Mouse (Mus musculus) lung, embryonic 14.5 days (tissue): Measurements from ENCODE around the gene Zfp202. TPM values are rescaled to one million over a fixed set of nuclear protein-coding genes. Genes with fewer than 3 reads are reported as not detected.
"Not testable (repeated sequence)": the region's sequence is repeated elsewhere in the genome, so short reads cannot be mapped to it uniquely, and the experiment has no call there.

Source experiments
- ATAC-seq: fragments of 200-750 bp; cut with Nextera tagmentation; 2 replicates; pipeline ENCODE4 v1.8.0; 2017; ENCODE audit warnings: mild to moderate bottlenecking, moderate TSS enrichment, moderate library complexity; ENCODE audit not compliant: insufficient read depth
- DNase-seq: peaks from one replicate; pipeline ENCODE4 v3.0.0-alpha.2; 2015
- H3K27ac ChIP-seq: fragments of 300-500 bp; sonication (generic); 2 replicates; pipeline ENCODE4 v1.5.1; 2014; ENCODE audit warnings: low read depth, mild to moderate bottlenecking, moderate library complexity
- H3K27me3 ChIP-seq: fragments of 300-500 bp; sonication (generic); 2 replicates; pipeline ENCODE4 v1.6.1; 2014; ENCODE audit warnings: low read length, control low read depth; ENCODE audit not compliant: insufficient read depth
- H3K36me3 ChIP-seq: fragments of 300-500 bp; sonication (generic); 2 replicates; pipeline ENCODE4 v1.6.1; 2014; ENCODE audit warnings: control low read depth; ENCODE audit not compliant: insufficient read depth
- H3K4me1 ChIP-seq: fragments of 300-500 bp; sonication (generic); 2 replicates; pipeline ENCODE4 v1.6.1; 2014; ENCODE audit warnings: antibody characterized with exemption, control low read depth; ENCODE audit not compliant: insufficient read depth
- H3K4me2 ChIP-seq: fragments of 300-500 bp; sonication (generic); 2 replicates; pipeline ENCODE4 v1.6.1; 2014; ENCODE audit warnings: mild to moderate bottlenecking
- H3K4me3 ChIP-seq: fragments of 300-500 bp; sonication (generic); 2 replicates; pipeline ENCODE4 v1.5.1; 2014; ENCODE audit warnings: low read depth, low read length
- H3K9ac ChIP-seq: fragments of 300-500 bp; sonication (generic); 2 replicates; pipeline ENCODE4 v1.6.1; 2014
- H3K9me3 ChIP-seq: fragments of 300-500 bp; sonication (generic); 2 replicates; pipeline ENCODE4 v1.6.1; 2016; ENCODE audit warnings: low read depth, low read length, control low read depth
- CTCF ChIP-seq: IDR thresholded peaks from 2 replicates; pipeline ENCODE4 v1.5.1; 2016; ENCODE audit warnings: antibody characterized with exemption, low read depth
- WGBS: fragments of 180-500 bp; shearing (Covaris S2); extraction: QIAGEN DNeasy Blood & Tissue Kit; methylation state at CpG from one replicate; pipeline ENCODE4 v1.1.7; 2014; 5-methylcytosine and 5-hydroxymethylcytosine counted together
- polyA plus RNA-seq: library from polyadenylated mRNA; unstranded; fragments of >200 nt; fragmentation: Nextera tagmentation; extraction: Ambion mirVana; gene quantifications from 2 replicates; pipeline ENCODE4 v1.2.1, GENCODE M21; 2014

Zfp202 gene
- 5.0 and 6.0 TPM in 2 replicates for polyA plus RNA-seq

- Histone ChIP-seq H3K4me2 (peak within 1 kb of the TSS; percentile 69), H3K4me3 (peak within 1 kb of the TSS; percentile 73), H3K27ac (peak within 1 kb of the TSS; percentile 76; the same call in 1 of the 2 replicates), H3K9ac (peak within 1 kb of the TSS; percentile 73), H3K4me1 (no peaks in the 10 kb centered on the region), H3K27me3 (no peaks in the 10 kb centered on the region), H3K9me3 (no peaks in the 10 kb centered on the region), H3K36me3 (no peaks in the 10 kb centered on the region)
- WGBS = under 1% methylated on average over 55 of the region's 63 CpGs
- TF ChIP-seq CTCF = peak; percentile 60
- peak; percentile 93 for DNase-seq
- ATAC-seq = peak; percentile 99
These were observed at the start of gene Zfp202 for GRCm38 (mm10) chr9:40192098-40193038. TSS of gene Zfp202 (plus strand) at chr9:40192316.

- Histone ChIP-seq H3K27ac (no peak overlapping the region), H3K4me2 (no peak overlapping the region), H3K4me1 (no peaks in the 10 kb centered on the region), H3K27me3 (no peaks in the 10 kb centered on the region), H3K36me3 (no peaks in the 10 kb centered on the region), H3K9me3 (no peaks in the 10 kb centered on the region), H3K4me3 (no peak overlapping the region), H3K9ac (no peak overlapping the region)
- DNase-seq (no peak), ATAC-seq (no peak)
- 76% methylated on average over 4 of the region's 4 CpGs for WGBS
- no peak for TF ChIP-seq CTCF
These were observed 36.9 kb upstream of the Zfp202 start for GRCm38 (mm10) chr9:40155118-40155644.

GRCm38 (mm10) chr9:40166446-40166845 lies 25.7 kb upstream of the Zfp202 start:
- Histone ChIP-seq H3K9ac (no peak overlapping the region), H3K9me3 (no peaks in the 10 kb centered on the region), H3K27me3 (no peaks in the 10 kb centered on the region), H3K4me1 (no peaks in the 10 kb centered on the region), H3K36me3 (no peaks in the 10 kb centered on the region), H3K4me2 (no peak overlapping the region), H3K27ac (no peak overlapping the region), H3K4me3 (no peak overlapping the region)
- WGBS = 96% methylated on average over 1 of the region's 1 CpGs
- DNase-seq (peak; percentile 7), ATAC-seq (no peak)
- no peak for TF ChIP-seq CTCF

DNA sequence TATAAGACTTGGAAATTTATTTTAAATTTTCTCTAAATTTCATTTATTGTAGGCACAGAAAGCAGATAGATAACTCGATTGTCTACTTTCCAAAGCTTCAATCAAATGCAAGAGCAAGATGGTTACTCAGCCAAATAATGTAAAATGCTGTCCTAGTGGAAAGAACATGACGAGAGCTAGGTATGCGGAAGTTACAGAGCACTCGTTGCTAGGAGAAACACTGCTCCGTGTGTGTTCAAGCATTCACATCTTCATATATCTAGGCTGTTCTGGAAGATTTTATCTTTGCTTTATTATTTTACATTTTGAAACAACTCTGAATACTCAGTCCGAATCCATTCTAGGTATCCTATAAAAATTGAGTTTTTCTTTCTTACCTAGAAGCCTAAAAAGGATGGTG lies 15.1 kb upstream of the Zfp202 start:
- Histone ChIP-seq H3K4me1 (no peaks in the 10 kb centered on the region), H3K9ac (no peak overlapping the region), H3K27ac (no peak overlapping the region), H3K4me2 (no peak overlapping the region), H3K36me3 (no peaks in the 10 kb centered on the region), H3K4me3 (no peak overlapping the region), H3K27me3 (no peaks in the 10 kb centered on the region), H3K9me3 (no peaks in the 10 kb centered on the region)
- ATAC-seq (no peak), DNase-seq (no peak)
- TF ChIP-seq CTCF = no peak
- WGBS = 73% methylated on average over 6 of the region's 6 CpGs

- 82% methylated on average over 5 of the region's 5 CpGs for WGBS
- Histone ChIP-seq H3K9me3 (no peaks in the 10 kb centered on the region), H3K4me2 (no peak within 1 kb of the TSS), H3K9ac (no peak within 1 kb of the TSS), H3K36me3 (no peaks in the 10 kb centered on the region), H3K27ac (no peak within 1 kb of the TSS), H3K4me3 (no peak within 1 kb of the TSS), H3K27me3 (no peaks in the 10 kb centered on the region), H3K4me1 (no peaks in the 10 kb centered on the region)
- TF ChIP-seq CTCF = no peak
- DNase-seq (no peak), ATAC-seq (no peak)
These were observed 11.5 kb upstream of the Zfp202 start, which contains the start of gene Olfr986 for GRCm38 (mm10) chr9:40180620-40181019. TSS of gene Olfr986 (plus strand) at chr9:40180920.

DNA sequence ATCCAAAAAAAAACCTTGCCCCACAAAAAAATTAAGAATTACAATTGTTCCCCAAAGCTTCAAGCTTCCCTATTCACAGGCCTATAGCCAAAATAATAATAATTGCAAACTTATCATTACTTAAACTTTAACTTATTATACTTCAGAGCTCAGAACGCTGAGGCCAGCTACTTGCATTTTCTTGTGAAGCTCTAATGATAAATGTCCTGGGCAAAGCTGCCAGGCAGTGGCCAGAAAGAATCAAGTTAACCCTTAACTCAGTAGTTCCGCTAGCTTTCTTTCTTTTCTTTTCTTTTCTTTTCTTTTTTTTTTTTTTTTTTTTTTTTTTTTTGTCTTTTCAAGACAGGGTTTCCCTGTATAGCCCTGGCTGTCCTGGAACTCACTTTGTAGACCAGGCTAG lies 7.0 kb upstream of the Zfp202 start:
- ATAC-seq, DNase-seq, H3K27me3 ChIP-seq, H3K9ac ChIP-seq, H3K9me3 ChIP-seq, H3K4me2 ChIP-seq, H3K36me3 ChIP-seq, H3K4me3 ChIP-seq, H3K27ac ChIP-seq, H3K4me1 ChIP-seq: not testable (repeated sequence)
- WGBS = 57% methylated on average over 2 of the region's 2 CpGs

GRCm38 (mm10) chr9:40191086-40191876 lies 835 bp upstream of the Zfp202 start:
- no peak for TF ChIP-seq CTCF
- peak overlapping the region; percentile 73; the same call in 1 of the 2 replicates for H3K9ac ChIP-seq
- WGBS = 91% methylated on average over 8 of the region's 9 CpGs
- DNase-seq = no peak
- H3K27ac ChIP-seq = no peak overlapping the region
- no peaks in the 10 kb centered on the region for H3K4me1 ChIP-seq
- no peaks in the 10 kb centered on the region for H3K36me3 ChIP-seq
- peak overlapping the region; percentile 69 for H3K4me2 ChIP-seq
- H3K27me3 ChIP-seq = no peaks in the 10 kb centered on the region
- H3K4me3 ChIP-seq = peak overlapping the region; percentile 73; the same call in 1 of the 2 replicates
- no peaks in the 10 kb centered on the region for H3K9me3 ChIP-seq
- ATAC-seq = no peak
